Mouse (Mus musculus) ovary, adult 18-20 months (tissue): ENCODE data around the gene Dnal4.

Experiments used
- DNase-seq: peaks from one replicate; pipeline ENCODE4 v3.0.0; 2022; ENCODE audit warnings: low spot score, mixed read lengths

The Dnal4 gene

DNA sequence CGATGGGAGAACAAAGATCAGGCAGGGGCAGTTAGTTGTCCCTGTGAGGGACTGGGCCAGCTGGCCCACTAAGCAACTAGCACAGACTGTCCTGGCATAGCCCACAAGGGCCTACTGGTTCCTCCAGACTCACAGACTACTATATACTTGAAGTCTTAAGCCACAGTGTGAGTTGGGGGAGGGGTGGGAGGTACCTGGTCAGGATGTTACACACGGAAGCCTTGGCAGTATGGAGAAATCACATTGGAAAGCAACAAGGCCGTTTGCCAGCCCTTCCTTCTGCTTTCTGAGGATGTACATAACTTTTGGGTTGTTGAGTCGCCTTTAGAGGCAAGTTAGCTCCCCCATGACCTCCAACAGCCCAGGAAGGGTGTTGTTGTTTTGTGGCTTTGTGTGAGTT, 44.0 kb downstream of the Dnal4 start:
- DNase-seq = no peak

DNA sequence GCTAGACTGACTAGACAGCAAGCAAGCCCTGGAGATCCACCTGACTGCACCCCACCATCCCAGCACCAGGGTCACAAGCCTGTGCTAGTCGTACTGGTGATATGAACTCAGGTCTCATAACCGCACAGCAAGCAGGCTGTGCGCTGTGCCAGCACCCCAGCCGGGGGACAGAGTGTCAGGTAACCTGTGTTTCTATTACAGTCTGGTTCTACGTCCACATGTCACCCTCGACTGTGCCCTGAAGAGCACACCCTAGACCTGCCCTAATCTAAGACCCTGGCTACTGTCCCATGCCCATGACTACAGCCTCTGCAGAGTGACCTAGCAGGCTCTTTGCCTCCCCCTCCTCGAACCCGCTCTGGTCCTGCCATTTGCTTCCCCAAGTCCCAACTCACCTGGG, 44.5 kb downstream of the Dnal4 start:
- no peak for DNase-seq

DNA sequence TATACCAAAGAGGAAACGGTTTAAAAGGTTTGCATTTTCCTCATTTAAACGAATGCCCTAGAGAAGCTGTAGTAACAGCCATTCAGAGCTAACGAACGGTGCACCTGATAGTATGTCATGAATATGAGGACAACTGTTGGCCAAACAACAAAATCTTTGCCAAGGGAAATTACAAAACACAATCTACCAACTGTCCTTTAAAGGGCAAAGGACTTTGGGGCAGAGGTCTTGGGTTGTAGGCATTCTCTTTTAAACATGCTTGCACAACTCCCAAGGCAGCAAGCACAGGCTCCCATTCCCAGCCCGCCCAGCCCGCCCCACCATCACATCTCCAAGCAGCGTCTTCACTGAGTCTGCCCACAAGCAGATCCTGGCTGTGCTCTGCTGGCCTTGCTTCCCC, 46.1 kb downstream of the Dnal4 start:
- no peak for DNase-seq

GRCm38 (mm10) chr15:79728731-79729388, 48.8 kb downstream of the Dnal4 start:
- DNase-seq = no peak

GRCm38 (mm10) chr15:79728311-79728710, 49.3 kb downstream of the Dnal4 start:
- DNase-seq = no peak

- DNase-seq = no peak
Observed at GRCm38 (mm10) chr15:79727840-79728239, 49.8 kb downstream of the Dnal4 start.

- DNase-seq = no peak
Observed at GRCm38 (mm10) chr15:79725190-79725789, 52.4 kb downstream of the Dnal4 start.

DNA sequence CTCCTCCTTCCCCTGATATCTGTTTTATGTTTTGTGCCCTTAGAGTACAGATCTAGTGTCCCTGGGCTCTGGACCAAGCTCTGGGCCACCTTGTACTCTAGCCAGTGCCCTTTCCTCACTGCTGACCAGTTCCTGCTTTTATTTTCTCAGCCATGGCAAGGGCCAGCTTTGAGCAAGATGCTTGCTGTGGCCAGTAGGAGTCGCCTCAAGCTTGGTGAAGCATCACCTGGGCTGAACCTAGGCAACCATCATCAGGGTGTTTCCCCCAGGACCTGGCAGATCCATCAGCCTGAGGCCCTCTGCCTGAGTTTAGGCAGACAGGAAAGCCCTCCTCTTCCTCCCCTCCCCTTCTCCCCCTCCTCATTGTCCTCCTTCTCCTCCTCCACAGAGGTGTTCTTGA, 54.2 kb downstream of the Dnal4 start:
- DNase-seq = peak; percentile 26

GRCm38 (mm10) chr15:79720796-79721195, 56.9 kb downstream of the Dnal4 start:
- DNase-seq = no peak

GRCm38 (mm10) chr15:79720267-79720666, 57.4 kb downstream of the Dnal4 start:
- no peak for DNase-seq

DNA sequence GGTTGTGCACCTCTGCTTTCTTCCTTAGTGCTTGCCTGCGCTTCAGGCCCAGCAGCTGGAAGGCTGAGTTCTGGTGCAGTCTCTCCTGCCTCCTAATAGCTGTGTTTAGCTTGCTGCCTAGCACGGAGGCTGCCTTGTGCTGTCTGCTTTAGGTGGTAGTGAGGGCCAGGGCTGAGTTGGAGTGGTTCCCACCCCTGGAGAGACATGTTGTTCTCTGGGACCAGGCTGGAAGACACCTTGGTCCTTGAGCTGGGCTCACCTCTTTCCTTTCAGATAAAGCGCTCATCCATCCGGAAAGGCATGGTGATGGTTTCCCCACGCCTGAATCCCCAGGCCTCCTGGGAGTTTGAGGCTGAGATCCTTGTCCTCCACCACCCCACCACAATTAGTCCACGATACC, 60.9 kb downstream of the Dnal4 start:
- no peak for DNase-seq

GRCm38 (mm10) chr15:79715646-79716045, 62.0 kb downstream of the Dnal4 start:
- no peak for DNase-seq
